Mouse (Mus musculus): ENCODE measurements around the gene Cdh13.
A peak's percentile ranks its signal among the peaks of the same experiment; 100 is the strongest.

The Cdh13 gene

DNA sequence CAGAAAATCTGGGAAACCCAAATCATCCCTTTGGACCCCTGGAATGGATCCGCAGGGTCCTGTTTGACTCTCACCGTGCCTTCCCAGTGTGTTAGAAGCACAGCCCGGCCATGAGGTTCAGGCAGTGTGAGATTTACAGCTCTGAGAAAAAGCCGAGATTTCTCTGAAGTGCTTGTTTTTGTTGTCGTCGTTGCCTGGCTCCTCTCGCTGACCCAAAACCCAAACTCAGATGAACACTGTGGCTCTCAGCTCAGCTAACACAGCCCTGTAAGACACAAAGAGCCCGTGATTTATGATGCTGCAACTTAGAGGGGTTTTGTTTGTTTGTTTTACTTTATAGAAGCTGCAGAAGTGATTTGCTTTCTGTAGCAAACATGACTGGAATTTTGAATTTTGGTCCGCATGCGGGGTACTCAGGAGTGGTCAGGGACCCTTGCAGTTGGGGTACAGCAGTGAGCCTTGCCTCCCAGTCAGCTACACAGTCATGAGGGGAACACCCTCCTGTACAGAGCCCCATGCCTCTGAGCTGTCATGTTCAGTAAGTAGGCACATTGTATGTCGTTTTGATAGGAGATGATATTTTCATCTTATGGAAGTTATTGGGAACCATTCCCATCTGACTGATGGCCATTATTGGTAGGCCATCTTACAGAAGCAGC is 169.0 kb downstream of the Cdh13 start:
- no peak for DNase-seq

DNA sequence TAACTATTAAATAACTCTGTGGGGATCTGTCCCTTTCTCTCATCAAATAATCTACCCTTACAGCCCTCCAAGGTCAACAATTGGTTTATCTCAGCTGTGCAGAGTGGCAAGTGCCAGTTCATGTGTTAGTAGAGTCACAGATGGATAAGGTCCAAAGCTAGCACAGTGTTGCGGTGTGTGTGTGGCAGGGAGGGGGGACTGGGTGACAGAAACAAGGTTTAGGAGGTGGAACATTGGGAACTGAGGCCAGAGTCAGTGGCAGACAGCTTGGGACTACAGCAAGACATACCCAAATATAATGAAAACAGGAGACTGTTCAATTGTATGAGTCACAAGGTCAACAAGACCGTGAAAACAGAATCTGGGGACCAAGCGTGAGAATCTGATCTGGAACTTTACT is 171.7 kb downstream of the Cdh13 start:
- peak; percentile 88 for DNase-seq

DNA sequence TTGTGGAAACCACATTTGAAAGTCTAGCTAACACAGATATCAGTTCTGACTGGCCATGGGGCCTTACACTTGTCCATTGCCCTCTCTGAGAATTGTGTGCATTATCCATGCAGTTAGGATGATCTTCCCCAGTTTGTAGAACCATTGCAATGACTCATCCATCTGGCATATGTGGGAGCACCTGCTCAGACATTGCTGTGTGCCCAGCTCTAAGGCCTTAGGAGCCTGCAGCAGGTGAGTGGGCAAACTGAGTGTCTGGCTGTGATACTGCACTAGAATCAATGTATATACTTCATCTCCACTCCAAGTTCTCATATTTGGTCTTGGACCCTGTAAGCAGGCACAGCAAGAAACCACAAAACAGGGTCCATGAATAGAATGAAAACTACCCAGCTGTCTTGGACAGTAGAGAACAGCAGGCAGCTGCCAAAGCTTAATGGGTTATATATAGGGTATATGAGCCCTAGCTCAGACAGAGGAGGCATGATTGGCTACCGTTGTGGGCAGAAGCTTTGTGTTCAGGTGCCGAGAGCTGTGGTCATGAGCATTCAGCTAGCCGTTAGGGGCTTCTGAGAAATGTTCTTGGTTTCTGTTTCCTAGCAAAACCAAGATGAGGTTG is 181.9 kb downstream of the Cdh13 start:
- DNase-seq = no peak

DNA sequence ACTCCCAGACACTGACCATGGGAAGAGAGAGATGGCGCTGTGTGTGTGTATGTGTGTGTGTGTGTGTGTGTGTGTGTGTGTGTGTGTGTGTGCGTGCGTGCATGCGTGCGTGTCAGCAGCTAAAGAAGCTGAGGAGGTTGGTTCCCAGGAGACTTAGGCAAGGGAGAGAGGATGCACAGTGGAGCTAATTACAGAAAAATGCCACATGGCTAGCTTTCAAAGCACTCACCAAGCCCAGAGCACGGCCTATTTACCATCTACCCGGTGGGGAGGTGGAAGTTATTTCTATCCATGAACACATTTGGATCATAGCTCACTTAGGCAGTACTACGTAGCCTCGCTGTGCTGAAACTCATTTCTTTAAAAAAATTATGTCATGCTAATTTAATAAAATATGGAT is 194.1 kb downstream of the Cdh13 start:
- no peak for DNase-seq

DNA sequence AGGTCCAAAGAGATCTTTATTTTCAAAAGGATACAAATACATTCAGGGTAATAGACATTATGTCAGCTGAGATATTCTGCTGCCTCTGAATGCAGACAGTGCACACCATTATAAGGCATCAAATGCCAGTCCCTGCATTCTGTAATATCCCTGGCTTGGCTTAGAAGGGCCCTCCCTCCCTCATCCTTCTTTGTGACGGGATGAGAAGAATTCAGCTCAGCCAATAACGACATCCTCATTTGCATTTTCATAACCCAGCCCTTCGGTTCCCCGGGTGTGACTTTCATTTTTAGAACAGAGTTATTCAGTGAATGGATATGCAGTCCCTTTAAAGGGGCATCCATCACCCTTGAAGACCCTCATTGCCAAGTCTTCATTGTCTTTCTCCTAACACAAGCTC is 205.2 kb downstream of the Cdh13 start:
- no peak for DNase-seq

DNA sequence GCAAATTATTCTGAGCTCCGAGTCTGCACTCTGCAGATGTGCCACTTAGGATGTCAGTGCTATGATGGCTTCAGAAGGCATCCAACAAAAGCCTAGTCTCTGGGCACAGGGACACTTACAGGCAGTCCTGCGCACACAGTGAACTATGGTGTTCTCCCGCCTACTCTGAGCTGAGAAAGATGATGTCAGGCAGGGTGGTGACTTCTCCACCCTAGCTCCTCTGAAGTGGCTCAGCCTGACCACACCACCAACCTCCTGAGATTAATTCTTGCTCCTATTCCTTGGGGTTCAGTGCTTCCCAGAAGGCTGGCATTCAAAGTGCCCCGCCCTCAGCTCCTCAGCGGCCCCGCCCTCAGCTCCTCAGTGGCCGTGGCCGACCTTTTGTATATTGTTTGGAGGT is 219.0 kb downstream of the Cdh13 start:
- no peak for DNase-seq

DNA sequence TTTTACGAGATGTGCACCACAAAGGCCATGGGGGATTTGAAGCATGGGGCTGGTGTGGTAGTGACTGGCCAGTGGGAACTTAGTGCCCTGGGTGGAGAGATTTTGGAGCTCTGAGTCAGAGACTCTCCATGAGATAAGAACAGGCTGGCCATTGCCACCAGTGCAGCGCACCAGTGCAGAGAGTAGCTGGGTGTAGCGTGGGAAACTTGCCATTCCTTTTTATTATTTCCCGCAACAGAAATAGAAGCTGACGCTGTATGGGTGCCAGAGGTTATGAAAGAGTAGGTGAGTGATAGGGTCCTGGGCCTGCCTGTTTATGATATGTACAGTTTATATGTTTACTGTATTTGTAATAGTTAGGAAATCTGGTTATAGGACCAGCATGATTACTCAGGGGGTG is 225.9 kb downstream of the Cdh13 start:
- DNase-seq = peak; percentile 93

DNA sequence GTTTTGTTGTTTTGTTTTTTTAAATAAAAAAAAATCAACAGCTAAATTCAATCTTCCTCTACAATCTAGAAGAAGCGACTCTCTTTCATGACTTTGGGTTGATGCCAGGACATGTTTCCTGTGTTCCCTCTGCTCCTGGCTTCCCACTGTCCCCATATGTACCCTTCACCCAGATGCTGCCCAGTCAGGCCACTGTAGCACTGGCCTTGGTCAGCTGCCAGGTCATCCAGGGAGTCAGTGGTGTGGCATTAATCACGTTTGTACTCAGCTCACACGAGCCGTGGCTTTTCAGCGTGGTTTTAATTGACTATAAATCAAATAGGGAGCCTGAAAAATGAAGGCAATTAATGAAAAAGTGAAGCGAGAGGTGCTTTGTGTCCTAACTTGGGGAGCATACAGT is 229.7 kb downstream of the Cdh13 start:
- peak; percentile 88 for DNase-seq

DNA sequence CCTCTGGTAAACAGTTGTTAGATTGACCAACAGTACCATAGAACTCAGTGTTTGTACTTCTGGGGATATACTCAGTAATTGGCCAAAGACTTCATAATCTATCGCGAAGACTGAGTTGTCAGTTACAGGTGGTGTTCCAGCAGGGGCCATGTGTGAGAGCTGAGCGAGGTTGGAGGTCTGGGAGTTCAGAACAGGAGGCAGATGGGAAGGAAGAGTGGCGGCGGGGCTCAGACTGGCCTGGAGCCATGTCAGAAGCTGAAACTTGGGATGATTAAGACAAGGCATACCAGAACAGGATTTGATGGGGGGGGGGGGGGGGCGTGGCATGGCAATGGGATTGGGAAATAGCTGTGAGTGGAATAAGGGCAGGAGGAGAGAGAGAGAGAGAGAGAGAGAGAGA is 232.1 kb downstream of the Cdh13 start:
- no peak for DNase-seq

DNA sequence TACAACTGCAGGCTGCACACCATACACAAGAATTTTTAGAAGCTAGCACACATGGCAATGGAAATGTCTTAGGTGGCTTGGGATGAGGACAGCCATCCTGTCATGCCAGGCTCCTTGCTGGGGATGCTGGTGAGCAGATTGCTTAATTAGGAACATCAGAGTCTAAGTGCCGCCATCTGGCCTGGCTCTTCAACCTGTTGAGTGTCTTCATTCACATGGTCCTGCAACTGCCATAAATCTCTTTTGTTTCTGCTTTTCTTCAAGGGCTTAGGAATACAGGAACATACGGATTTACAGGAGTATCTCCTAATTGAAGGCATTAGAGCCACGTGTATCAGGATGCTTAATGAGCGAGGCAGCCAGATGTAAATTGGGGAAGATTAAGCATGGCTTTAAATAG is 233.5 kb downstream of the Cdh13 start:
- no peak for DNase-seq

DNA sequence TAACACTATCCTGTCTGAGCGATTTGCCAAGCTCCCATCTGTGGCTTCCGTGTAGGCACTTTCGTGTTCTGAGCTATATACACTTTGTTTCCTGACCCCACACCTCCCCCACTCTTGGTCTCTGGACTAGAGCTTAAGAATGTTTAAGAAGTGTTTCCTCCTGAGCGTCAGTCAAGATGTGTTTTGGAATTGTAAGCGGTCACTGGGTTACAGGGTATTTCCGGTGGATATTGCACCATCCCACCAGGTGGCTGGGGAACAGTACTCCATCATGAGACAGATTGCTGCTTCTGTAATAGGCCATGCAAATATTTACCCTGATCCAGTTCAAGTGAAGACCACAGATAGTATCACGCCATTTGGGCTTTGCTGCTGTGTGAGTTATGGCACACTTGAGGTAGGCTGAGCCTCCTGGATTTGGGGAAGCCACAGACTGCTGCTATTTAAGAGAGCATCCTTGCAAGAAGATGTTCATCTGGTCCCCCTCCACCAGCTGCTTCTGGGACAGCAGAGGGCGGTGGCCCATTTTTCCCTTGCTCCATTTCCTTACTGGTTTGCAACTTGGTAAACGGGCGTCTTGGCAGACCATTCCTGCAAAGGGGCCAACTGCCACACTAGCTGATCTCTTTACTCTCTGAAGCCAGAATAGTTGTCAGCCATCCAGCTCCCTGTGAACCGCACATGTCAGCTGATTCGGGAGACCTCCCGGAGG is 234.7 kb downstream of the Cdh13 start:
- DNase-seq = peak; percentile 93

DNA sequence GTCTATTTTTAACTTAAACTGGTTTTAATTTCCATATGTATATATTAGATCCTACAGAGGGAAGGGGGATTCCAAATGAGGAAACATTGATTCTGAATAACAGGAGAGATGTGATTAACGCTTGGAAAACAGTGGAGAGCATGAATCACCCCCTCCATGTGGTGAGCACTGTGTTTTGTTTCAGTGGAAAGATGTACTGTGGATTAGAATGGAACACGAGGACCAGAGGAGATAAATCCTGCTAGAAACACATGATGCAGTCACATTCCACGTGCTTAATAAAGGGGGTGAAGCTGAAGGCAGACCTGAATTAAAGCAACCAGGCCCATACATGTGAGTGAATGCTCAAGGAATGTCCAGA is 235.2 kb downstream of the Cdh13 start:
- DNase-seq = no peak

DNA sequence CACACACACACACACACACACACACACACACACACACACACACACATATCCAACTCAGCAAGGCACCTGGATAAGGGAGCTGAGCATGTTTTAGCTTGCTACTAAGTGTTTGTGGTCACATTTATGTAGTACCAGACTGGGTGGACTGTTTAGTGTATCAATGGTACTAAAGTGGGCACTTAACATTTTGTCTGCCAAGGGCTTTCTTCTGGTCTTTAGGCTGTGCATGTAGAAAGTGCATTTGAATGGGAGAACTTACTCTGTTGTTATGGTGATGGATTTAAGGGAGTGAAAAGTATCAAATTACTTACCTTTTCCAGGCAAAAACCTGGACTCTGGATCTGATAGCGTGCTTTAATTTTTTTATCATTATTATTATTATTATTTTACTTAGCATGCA is 240.4 kb downstream of the Cdh13 start:
- DNase-seq = no peak

DNA sequence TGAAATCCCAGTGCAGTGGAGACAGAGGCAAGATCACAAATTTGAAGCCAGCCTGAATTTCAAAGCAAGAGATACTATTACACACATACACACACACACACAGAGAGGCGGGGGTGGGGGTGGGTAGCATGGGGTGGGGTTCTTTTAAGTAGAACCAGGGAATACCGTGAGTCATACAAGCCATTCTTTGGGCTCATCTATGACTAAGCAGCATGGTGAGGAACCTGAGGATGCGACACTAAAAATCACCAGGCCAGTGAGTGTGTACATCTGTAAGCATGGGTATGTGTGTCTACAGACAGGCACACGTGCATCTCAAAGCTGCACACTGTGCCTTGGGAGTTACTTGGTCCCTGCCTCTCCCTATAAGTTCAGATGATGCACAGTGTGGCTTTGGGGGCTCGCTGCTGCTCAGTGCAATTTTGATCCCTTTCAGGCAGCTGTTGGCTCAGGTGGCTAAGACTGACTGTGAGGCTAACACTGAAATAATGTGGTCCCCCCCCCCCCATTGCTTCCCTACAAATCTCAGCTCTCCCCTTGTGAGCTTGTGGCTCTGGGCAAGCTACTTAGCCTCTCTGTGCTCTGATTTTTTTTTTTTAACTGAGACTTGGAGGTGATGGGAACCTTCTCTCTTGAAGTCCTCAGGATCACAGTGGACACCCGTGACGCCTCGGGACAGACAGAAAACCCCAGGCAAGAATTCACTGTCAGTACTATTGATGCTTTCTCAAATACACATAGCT is 255.5 kb downstream of the Cdh13 start:
- DNase-seq = no peak

DNA sequence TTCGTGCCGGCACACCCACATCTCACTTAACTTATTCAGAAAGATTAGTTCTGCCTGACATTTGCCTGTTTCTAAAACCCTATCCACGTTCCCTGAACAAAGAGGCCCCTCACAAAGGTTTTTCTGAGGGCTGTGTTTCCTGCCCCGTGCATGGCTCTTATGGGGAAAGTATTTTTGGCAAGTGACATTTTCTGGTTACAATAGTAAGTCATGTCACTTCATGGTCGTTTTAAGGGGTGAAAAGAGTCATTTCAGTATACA is 256.0 kb downstream of the Cdh13 start:
- DNase-seq = no peak

DNA sequence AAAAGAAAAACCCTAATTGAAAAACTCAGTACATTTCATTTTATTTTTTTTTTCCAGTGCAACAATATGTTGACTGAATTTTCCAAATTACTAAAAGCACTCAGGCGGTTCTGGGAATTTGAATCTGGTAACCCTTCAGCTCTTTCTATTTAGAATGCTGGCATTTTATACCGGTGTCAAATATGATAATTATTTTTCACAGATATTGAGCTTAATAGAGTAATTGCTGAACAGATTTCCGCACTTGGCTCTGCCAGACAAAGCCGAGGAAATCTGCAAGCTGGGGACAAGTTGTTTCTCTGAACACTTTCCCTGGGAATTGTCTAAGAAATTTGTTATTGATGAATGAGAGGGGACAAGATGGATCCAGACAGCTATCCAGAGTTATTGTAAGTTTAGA is 256.4 kb downstream of the Cdh13 start:
- no peak for DNase-seq

DNA sequence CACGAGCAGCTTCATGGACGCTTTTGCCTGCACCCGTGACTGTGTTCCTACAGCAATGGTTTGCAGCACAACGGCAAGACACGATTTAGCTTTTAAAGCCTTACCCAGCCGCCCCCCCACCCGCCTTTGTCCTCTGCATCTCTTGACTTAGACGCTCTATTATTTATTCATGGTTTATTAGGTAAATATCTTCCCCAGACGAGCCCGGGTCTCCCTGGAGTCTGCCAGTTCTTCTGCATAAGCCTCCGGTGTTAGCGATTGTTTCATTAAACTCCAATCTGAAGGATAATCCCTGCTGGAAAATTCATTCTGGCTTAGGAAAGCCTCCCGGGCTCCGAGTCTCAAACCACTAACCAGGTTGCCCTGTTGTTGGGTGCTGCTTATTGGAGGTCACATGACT is 268.9 kb downstream of the Cdh13 start:
- DNase-seq = no peak

DNA sequence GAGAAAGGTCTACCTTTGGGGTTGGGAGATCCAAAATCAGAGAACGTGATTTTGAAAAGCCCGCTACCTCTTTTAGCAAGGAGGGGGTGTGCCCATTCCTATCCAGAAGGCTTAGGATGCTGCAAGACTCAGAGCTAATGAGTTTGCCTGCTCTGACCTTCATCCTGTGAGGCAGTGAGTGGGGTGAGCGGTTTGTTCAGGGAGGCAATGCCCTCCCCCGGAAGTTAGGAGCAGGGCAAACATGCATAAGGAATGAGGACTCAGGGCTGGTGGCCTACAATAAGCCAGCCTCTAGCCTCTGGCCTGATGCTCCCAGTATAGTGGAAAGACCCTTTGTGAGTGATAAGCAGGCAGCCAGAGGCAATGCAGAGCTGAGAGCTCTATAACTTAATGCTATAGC is 269.3 kb downstream of the Cdh13 start:
- DNase-seq = peak; percentile 78

DNA sequence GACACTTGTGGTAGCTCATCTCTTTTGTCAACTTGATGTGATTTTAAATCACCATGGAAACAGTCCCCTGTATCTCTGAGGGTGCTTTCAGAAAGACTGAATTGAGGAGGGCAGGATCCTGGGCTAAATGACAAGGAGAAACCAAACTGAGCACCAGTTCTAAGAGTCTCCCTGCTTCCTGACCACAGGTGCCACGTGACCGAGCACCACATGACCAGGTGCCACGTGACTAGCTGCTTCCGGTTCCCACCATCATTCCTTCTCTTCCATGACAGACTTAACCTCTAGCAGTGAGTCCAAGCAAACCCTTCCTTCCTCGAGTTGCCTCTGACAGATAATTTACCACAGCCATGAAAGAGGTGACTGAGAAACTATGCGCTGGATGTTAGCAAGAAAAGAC is 280.5 kb downstream of the Cdh13 start:
- no peak for DNase-seq

DNA sequence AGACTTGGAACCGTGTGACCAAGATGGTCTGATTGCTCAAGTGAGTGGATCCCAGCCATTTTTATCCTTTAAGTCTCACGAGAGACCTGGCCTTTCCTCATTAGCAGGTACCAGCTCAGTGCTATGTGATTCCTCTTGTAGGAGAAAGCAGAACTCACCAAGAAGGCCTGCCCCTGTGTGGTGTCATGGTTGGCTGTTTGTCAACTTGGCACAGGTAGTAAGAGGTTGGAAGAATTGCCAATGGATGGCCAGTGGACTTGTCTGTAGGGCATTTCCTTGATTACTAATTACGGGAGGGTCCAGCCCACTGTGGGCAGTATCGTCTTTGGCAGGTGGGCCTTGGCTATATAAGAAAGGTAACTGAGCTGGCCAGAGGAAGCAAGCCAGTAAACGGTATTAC is 281.7 kb downstream of the Cdh13 start:
- peak; percentile 85 for DNase-seq

DNA sequence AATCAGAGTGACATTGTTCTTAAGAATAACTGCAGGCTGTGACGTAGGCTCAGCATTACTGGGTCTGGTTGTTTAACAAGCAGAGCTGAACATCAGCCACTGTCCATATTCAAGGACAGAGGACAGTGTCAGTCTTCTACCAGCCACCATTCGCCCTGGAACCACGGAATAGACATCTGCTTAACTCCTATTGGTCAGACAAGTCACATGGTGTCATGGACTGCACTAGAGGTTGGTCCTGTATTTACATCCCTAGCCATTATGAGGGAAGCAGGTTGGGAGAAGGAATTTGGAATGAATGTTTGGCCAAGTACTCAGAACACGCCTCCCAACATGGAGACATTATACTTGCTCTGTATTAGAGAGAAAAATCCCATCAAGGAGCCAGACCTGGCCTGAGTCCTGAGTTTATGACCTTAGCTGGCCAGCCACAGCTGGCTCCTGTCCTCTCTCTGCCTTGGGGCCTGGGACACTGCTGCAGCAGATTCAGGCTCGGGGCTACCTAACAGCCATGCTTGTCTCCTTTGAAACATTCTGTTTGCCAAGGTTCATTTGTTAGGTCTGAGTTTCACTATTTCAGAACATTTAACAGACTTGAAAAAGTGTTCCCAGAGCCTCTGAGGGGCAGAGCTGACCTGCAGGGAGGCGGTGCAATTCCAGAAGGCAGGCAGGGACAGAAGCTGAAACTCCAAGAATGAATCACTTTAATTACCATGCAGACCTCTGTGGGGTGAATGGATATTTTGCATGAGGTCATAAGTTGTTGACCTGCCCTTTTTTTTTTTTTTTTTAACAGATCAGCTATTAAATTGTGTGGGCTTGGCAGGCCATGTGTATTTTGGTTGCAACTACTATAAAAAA is 282.6 kb downstream of the Cdh13 start:
- peak; percentile 86 for DNase-seq

DNA sequence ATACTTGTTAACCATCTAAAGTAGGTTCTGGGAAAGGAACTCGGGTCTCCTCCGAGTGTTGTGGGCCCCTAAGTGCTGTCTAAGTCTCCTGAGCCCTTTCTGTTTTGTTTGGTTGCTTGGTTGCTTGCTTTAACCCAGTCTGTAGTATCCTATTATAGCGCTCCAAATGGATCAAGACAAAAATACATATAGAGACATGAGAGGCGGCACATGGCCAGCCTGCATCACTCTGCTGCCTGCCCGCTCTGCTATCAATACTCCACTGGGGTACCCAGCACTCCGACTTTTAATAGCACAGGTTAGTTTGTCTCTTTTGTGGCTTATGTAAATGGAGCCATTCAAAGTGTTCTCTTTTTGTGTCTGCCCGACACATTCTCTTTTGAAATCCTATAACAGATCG is 285.8 kb downstream of the Cdh13 start:
- no peak for DNase-seq

DNA sequence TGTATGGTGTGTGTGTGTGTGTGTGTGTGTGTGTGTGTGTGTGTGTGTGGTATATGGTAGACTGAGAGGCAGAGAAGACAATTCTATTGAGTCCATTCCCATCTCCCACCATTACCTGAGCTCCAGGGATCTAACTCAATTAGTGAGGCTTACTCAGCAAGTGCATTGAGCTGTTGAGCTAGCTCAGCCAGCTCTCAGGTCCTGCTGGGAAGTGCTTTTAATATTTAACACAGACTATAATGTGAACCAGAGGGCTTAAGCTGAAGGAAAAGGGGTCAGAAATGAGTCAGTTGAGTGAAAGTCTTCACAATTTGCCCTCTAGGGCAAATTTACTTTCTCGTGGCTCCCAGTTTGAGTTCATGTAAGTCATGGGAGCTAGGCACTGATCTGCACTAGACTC is 297.7 kb downstream of the Cdh13 start:
- no peak for DNase-seq
